Mouse (Mus musculus): Measurements from ENCODE around the gene Antxr2. TPM values are rescaled to one million over a fixed set of nuclear protein-coding genes. Genes with fewer than 3 reads are reported as not detected.

Antxr2 gene
- total RNA-seq, 1 experiment from 2014 or later: 114 TPM

- no peak for ATAC-seq (ENCODE audit: extremely low read depth, insufficient number of reproducible peaks, low FRiP score, poor library complexity, severe bottlenecking)
Measured at GRCm38 (mm10) chr5:97947261-97947660, 83.6 kb downstream of the Antxr2 start.

- ATAC-seq (ENCODE audit: extremely low read depth, insufficient number of reproducible peaks, low FRiP score, poor library complexity, severe bottlenecking): peak; percentile 36; the same call in 1 of the 2 replicates
Measured at GRCm38 (mm10) chr5:97946236-97946635, 84.6 kb downstream of the Antxr2 start.

- 0 out of 2 replicates have a peak, but pooled peaks have one; percentile 39 for ATAC-seq (ENCODE audit: extremely low read depth, insufficient number of reproducible peaks, low FRiP score, poor library complexity, severe bottlenecking)
Measured at GRCm38 (mm10) chr5:97935140-97936129, 95.4 kb downstream of the Antxr2 start.

GRCm38 (mm10) chr5:97917654-97918053 is 113.2 kb downstream of the Antxr2 start:
- ATAC-seq (ENCODE audit: extremely low read depth, insufficient number of reproducible peaks, low FRiP score, poor library complexity, severe bottlenecking): no peak

- ATAC-seq (ENCODE audit: extremely low read depth, insufficient number of reproducible peaks, low FRiP score, poor library complexity, severe bottlenecking): no peak
Measured at GRCm38 (mm10) chr5:97914890-97915289, 116.0 kb downstream of the Antxr2 start.

- ATAC-seq (ENCODE audit: extremely low read depth, insufficient number of reproducible peaks, low FRiP score, poor library complexity, severe bottlenecking): peak; percentile 67; the same call in 1 of the 2 replicates
Measured at GRCm38 (mm10) chr5:97913901-97914300, 116.9 kb downstream of the Antxr2 start.

- no peak for ATAC-seq (ENCODE audit: extremely low read depth, insufficient number of reproducible peaks, low FRiP score, poor library complexity, severe bottlenecking)
Measured at GRCm38 (mm10) chr5:97907482-97907881, 123.4 kb downstream of the Antxr2 start.

GRCm38 (mm10) chr5:97906537-97907266 is 124.1 kb downstream of the Antxr2 start:
- ATAC-seq (ENCODE audit: extremely low read depth, insufficient number of reproducible peaks, low FRiP score, poor library complexity, severe bottlenecking): no peak

GRCm38 (mm10) chr5:97905856-97906255 is 125.0 kb downstream of the Antxr2 start:
- ATAC-seq (ENCODE audit: extremely low read depth, insufficient number of reproducible peaks, low FRiP score, poor library complexity, severe bottlenecking): no peak

GRCm38 (mm10) chr5:97901096-97901495 is 129.7 kb downstream of the Antxr2 start:
- no peak for ATAC-seq (ENCODE audit: extremely low read depth, insufficient number of reproducible peaks, low FRiP score, poor library complexity, severe bottlenecking)

- no peak for ATAC-seq (ENCODE audit: extremely low read depth, insufficient number of reproducible peaks, low FRiP score, poor library complexity, severe bottlenecking)
Measured at GRCm38 (mm10) chr5:97899321-97899720, 131.5 kb downstream of the Antxr2 start.

- peak; percentile 77 for ATAC-seq (ENCODE audit: extremely low read depth, insufficient number of reproducible peaks, low FRiP score, poor library complexity, severe bottlenecking)
Measured at GRCm38 (mm10) chr5:97885427-97885826, 145.4 kb downstream of the Antxr2 start.

GRCm38 (mm10) chr5:97884110-97884509 is 146.7 kb downstream of the Antxr2 start:
- ATAC-seq (ENCODE audit: extremely low read depth, insufficient number of reproducible peaks, low FRiP score, poor library complexity, severe bottlenecking): peak; percentile 50; the same call in 1 of the 2 replicates

- ATAC-seq (ENCODE audit: extremely low read depth, insufficient number of reproducible peaks, low FRiP score, poor library complexity, severe bottlenecking): no peak
Measured at GRCm38 (mm10) chr5:97881421-97881820, 149.4 kb downstream of the Antxr2 start.

- no peak for ATAC-seq (ENCODE audit: extremely low read depth, insufficient number of reproducible peaks, low FRiP score, poor library complexity, severe bottlenecking)
Measured at GRCm38 (mm10) chr5:97880115-97880514, 150.7 kb downstream of the Antxr2 start.

GRCm38 (mm10) chr5:97878871-97879270 is 152.0 kb downstream of the Antxr2 start:
- ATAC-seq (ENCODE audit: extremely low read depth, insufficient number of reproducible peaks, low FRiP score, poor library complexity, severe bottlenecking): no peak

- ATAC-seq (ENCODE audit: extremely low read depth, insufficient number of reproducible peaks, low FRiP score, poor library complexity, severe bottlenecking): no peak
Measured at GRCm38 (mm10) chr5:97878215-97878794, 152.5 kb downstream of the Antxr2 start.

- no peak for ATAC-seq (ENCODE audit: extremely low read depth, insufficient number of reproducible peaks, low FRiP score, poor library complexity, severe bottlenecking)
Measured at GRCm38 (mm10) chr5:97876895-97877294, 153.9 kb downstream of the Antxr2 start.

- no peak for ATAC-seq (ENCODE audit: extremely low read depth, insufficient number of reproducible peaks, low FRiP score, poor library complexity, severe bottlenecking)
Measured at GRCm38 (mm10) chr5:97867921-97868320, 162.9 kb downstream of the Antxr2 start.

Measured in neutrophil, adult 5-6 weeks (primary cell).